Comparison of ENCODE assay signal across 26 mouse cellular contexts in the genomic region with DNA sequence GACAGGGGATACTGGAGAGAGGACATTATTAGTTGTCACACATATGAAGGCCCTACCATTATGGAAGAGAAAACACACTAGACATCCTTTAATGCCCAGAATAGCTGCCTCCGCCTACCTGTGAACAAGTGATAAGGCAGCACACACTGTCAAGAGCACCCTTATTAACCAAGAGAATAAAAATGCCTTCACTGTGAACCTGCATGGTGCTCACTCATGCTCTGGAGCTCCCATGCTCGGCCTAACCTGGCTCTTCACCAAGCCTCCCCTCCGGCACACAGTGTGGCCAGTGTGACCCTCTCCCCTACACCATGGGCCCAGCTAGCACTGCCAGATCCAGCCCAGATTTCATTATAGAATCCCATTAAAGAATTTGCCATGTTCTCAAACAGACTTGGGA.
DNase-seq lines count a peak whose midpoint lies in the region; ATAC-seq and TF ChIP-seq lines count a peak whose summit lies in the region.
"Had no signal": no experiment of that assay in that cellular context is flagged by ENCODE, and none has a peak within 500 bp of the region (broad histone marks: within the 10 kb centered on the region; RNA-seq: fewer than 3 reads in every experiment).

No protein-coding gene starts in this region.

- no peak overlapping the region for H3K4me3 ChIP-seq in heart, adult 2 months
- H3K4me3 ChIP-seq in liver, embryonic 11.5 days (ENCODE audit: low read depth, low read length) = no peak overlapping the region
- H3K4me3 ChIP-seq in limb, embryonic 10.5 days = no peak overlapping the region
- H3K4me3 ChIP-seq: embryonic facial prominence, embryonic 12.5 days; embryonic facial prominence, embryonic 15.5 days; forebrain, embryonic 12.5 days; heart, embryonic 12.5 days; hindbrain, embryonic 12.5 days; hindbrain, embryonic 15.5 days had no signal

- no peak overlapping the region for H3K27ac ChIP-seq in heart, adult 2 months
- no peak overlapping the region for H3K27ac ChIP-seq in liver, embryonic 11.5 days (ENCODE audit: low read depth, low read length)
- H3K27ac ChIP-seq in limb, embryonic 10.5 days = peak overlapping the region; percentile 2; the same call in 1 of the 2 replicates
- H3K27ac ChIP-seq: embryonic facial prominence, embryonic 12.5 days; embryonic facial prominence, embryonic 15.5 days; forebrain, embryonic 12.5 days; hindbrain, embryonic 12.5 days; hindbrain, embryonic 15.5 days had no signal

- WGBS in heart, adult 2 months = 84% methylated on average over 3 of the region's 3 CpGs
- WGBS in liver, embryonic 11.5 days = 89% methylated on average over 3 of the region's 3 CpGs
- 94% methylated on average over 3 of the region's 3 CpGs for WGBS in limb, embryonic 10.5 days

- ATAC-seq in liver, embryonic 11.5 days (replicated peaks; ENCODE audit: low FRiP score) = peak; percentile 60; the same call in 1 of the 2 replicates
- ATAC-seq: forebrain, embryonic 16.5 days; Patski had no signal

- no peak overlapping the region for H3K4me2 ChIP-seq in liver, embryonic 11.5 days
- H3K4me2 ChIP-seq: embryonic facial prominence, embryonic 12.5 days; embryonic facial prominence, embryonic 15.5 days; forebrain, embryonic 12.5 days; heart, embryonic 12.5 days; hindbrain, embryonic 12.5 days; hindbrain, embryonic 15.5 days had no signal

- H3K9me3 ChIP-seq in liver, embryonic 11.5 days (ENCODE audit: control insufficient read depth, low read length) = no peaks in the 10 kb centered on the region
- no peaks in the 10 kb centered on the region for H3K9me3 ChIP-seq in limb, embryonic 10.5 days (replicated peaks)
- H3K9me3 ChIP-seq: embryonic facial prominence, embryonic 12.5 days; embryonic facial prominence, embryonic 15.5 days; forebrain, embryonic 12.5 days; heart, embryonic 12.5 days; hindbrain, embryonic 12.5 days; hindbrain, embryonic 15.5 days had no signal

- no peak for TF ChIP-seq POLR2A in heart, adult 2 months (IDR thresholded peaks at IDR 0.05; ENCODE audit: insufficient read depth, low read depth, low read length)

- TF ChIP-seq EP300 in heart, adult 2 months (IDR thresholded peaks at IDR 0.05; ENCODE audit: insufficient read depth, low read depth, low read length) = no peak

- peak; percentile 51 for DNase-seq in heart, adult 11 months
- no peak for DNase-seq in heart, adult 2 months
- no peak for DNase-seq in liver, embryonic 11.5 days (ENCODE audit: low spot score)
- DNase-seq in liver = no peak
- DNase-seq in limb, embryonic 10.5 days (ENCODE audit: low spot score) = no peak
- no peak for DNase-seq in embryo, embryonic 10.5 days (ENCODE audit: low spot score)
- no peak for DNase-seq in spleen, postnatal 36 days (ENCODE audit: low spot score in 2 of 2)
- DNase-seq: adrenal gland, postnatal 10 days; adrenal gland, postnatal 36 days; B cell, adult 2 months; cerebellum, adult 2 months; cerebellum, postnatal 10 days; cerebellum, postnatal 36 days; gastrocnemius, postnatal 10 days; gastrocnemius, postnatal 36 days; heart, postnatal 14 days had no signal

- H3K36me3 ChIP-seq in heart, adult 2 months (ENCODE audit: control insufficient read depth, insufficient read depth, low read length) = peaks cover 1% of the 10 kb centered on the region; the same call in 1 of the 2 replicates
- no peaks in the 10 kb centered on the region for H3K36me3 ChIP-seq in liver, embryonic 11.5 days (ENCODE audit: control insufficient read depth, insufficient read depth, low read length)
- H3K36me3 ChIP-seq in limb, embryonic 10.5 days = no peaks in the 10 kb centered on the region
- H3K36me3 ChIP-seq: embryonic facial prominence, embryonic 12.5 days; embryonic facial prominence, embryonic 15.5 days; forebrain, embryonic 12.5 days; G1E; heart, embryonic 12.5 days; hindbrain, embryonic 12.5 days; hindbrain, embryonic 15.5 days had no signal

- no peak for TF ChIP-seq CTCF in heart, adult 2 months (IDR thresholded peaks at IDR 0.05)

- no peaks in the 10 kb centered on the region for H3K27me3 ChIP-seq in heart, adult 2 months (ENCODE audit: control insufficient read depth, insufficient read depth, low read length)
- 0 out of 2 replicates have a peak, but pooled peaks cover 2% of the 10 kb centered on the region for H3K27me3 ChIP-seq in liver, embryonic 11.5 days (replicated peaks; ENCODE audit: control insufficient read depth, insufficient read depth, low read length)
- no peaks in the 10 kb centered on the region for H3K27me3 ChIP-seq in limb, embryonic 10.5 days (ENCODE audit: low read depth, poor library complexity, severe bottlenecking)
- H3K27me3 ChIP-seq: CH12.LX; embryonic facial prominence, embryonic 12.5 days; embryonic facial prominence, embryonic 15.5 days; forebrain, embryonic 12.5 days; heart, embryonic 12.5 days; hindbrain, embryonic 12.5 days; hindbrain, embryonic 15.5 days; Patski had no signal

- H3K9ac ChIP-seq in heart, adult 2 months (ENCODE audit: low read depth, low read length) = no peak overlapping the region
- no peak overlapping the region for H3K9ac ChIP-seq in liver, embryonic 11.5 days (ENCODE audit: low read depth, low read length)
- H3K9ac ChIP-seq: embryonic facial prominence, embryonic 12.5 days; embryonic facial prominence, embryonic 15.5 days; forebrain, embryonic 12.5 days; heart, embryonic 12.5 days; hindbrain, embryonic 12.5 days; hindbrain, embryonic 15.5 days had no signal

- intact Hi-C loops in heart, adult 2 months (cut with DNase I) = no loop called here

- peaks cover 2% of the 10 kb centered on the region for H3K79me2 ChIP-seq in heart, adult 2 months (replicated peaks; ENCODE audit: control insufficient read depth, insufficient read depth, low read length)

- peaks cover 5% of the 10 kb centered on the region for H3K4me1 ChIP-seq in heart, adult 2 months (ENCODE audit: control insufficient read depth, insufficient read depth, low read length)
- H3K4me1 ChIP-seq in liver, embryonic 11.5 days (replicated peaks; ENCODE audit: control insufficient read depth, insufficient read depth, low read length) = peaks cover 3% of the 10 kb centered on the region
- H3K4me1 ChIP-seq in limb, embryonic 10.5 days = peaks cover 72% of the 10 kb centered on the region
